13 mouse cellular contexts compared by ENCODE assay signal in the genomic region with DNA sequence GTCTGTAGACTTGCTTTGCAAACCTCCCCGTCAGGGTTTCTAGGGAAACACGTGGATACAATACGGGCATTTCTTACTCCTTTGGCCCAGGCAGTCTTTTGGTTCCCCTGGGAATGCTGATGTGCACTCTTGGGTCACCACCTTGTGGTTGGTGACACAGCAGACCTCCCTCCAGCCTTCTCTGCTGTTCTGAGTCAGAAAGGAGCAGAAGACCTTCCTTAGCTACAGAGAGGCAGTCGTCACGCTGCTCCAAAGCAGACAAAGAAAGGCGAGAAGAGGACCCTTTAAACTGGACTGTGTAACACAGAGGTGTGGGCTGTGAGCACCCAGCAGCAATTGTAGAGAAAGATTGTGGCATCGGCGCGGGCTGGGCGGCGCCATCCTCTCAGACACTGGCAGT. TPM values are rescaled to one million over a fixed set of nuclear protein-coding genes. Genes with fewer than 3 reads are reported as not detected.
A peak's percentile ranks its signal among the peaks of the same experiment; 100 is the strongest.
DNase-seq lines count a peak whose midpoint lies in the region; ATAC-seq and TF ChIP-seq lines count a peak whose summit lies in the region.
"Had no signal": no experiment of that assay in that cellular context is flagged by ENCODE, and none has a peak within 500 bp of the region (broad histone marks: within the 10 kb centered on the region; RNA-seq: fewer than 3 reads in every experiment).

No protein-coding gene starts in this region.

- WGBS in lung, embryonic 14.5 days, result 49% methylated on average over 11 of the region's 11 CpGs
- 15% methylated on average over 11 of the region's 11 CpGs for WGBS in hindbrain, embryonic 13.5 days
- 9% methylated on average over 11 of the region's 11 CpGs for WGBS in neural tube, embryonic 14.5 days

- H3K4me3 ChIP-seq in lung, embryonic 14.5 days (ENCODE audit: low read depth, low read length), result no peak overlapping the region
- H3K4me3 ChIP-seq in hindbrain, embryonic 13.5 days, result no peak overlapping the region
- no peak overlapping the region for H3K4me3 ChIP-seq in neural tube, embryonic 14.5 days (ENCODE audit: low read depth, low read length)
- H3K4me3 ChIP-seq: liver, embryonic 15.5 days had no signal

- peak overlapping the region; percentile 1; the same call in 1 of the 2 replicates for H3K9ac ChIP-seq in lung, embryonic 14.5 days
- H3K9ac ChIP-seq in hindbrain, embryonic 13.5 days, result peak overlapping the region; percentile 68
- peak overlapping the region; percentile 33 for H3K9ac ChIP-seq in neural tube, embryonic 14.5 days (replicated peaks; ENCODE audit: low read depth, low read length)
- H3K9ac ChIP-seq: liver, embryonic 15.5 days had no signal

- peak; percentile 11 for DNase-seq in lung, embryonic 14.5 days
- no peak for DNase-seq in lung, postnatal 25 days (ENCODE audit: low spot score)
- peak; percentile 46 for DNase-seq in embryo, embryonic 10.5 days (ENCODE audit: low spot score)
- DNase-seq in layer of hippocampus, adult 9-10 months (ENCODE audit: low spot score), result no peak
- DNase-seq in kidney, postnatal 10 days, result no peak
- no peak for DNase-seq in frontal cortex, postnatal 14 days (ENCODE audit: low spot score in 2 of 2)
- DNase-seq: cerebellum, adult 8-10 months; gastrocnemius, postnatal 10 days; kidney, postnatal 36 days; thymus, adult 2 months had no signal

- H3K27me3 ChIP-seq in lung, embryonic 14.5 days (ENCODE audit: insufficient read depth, low read length), result no peaks in the 10 kb centered on the region
- no peaks in the 10 kb centered on the region for H3K27me3 ChIP-seq in hindbrain, embryonic 13.5 days
- H3K27me3 ChIP-seq in neural tube, embryonic 14.5 days (ENCODE audit: control insufficient read depth, insufficient read depth, low read length), result no peaks in the 10 kb centered on the region

- TF ChIP-seq CTCF in lung, embryonic 14.5 days (IDR thresholded peaks at IDR 0.05; ENCODE audit: low read depth), result 0 out of 2 replicates have a peak, but pooled peaks have one; percentile 8

- peak overlapping the region; percentile 76 for H3K27ac ChIP-seq in lung, embryonic 14.5 days (ENCODE audit: low read depth)
- peak overlapping the region; percentile 97 for H3K27ac ChIP-seq in hindbrain, embryonic 13.5 days
- H3K27ac ChIP-seq in neural tube, embryonic 14.5 days (ENCODE audit: low read depth, low read length), result peak overlapping the region; percentile 93
- H3K27ac ChIP-seq: liver, embryonic 15.5 days had no signal

- H3K36me3 ChIP-seq in lung, embryonic 14.5 days (ENCODE audit: insufficient read depth), result no peaks in the 10 kb centered on the region
- H3K36me3 ChIP-seq in hindbrain, embryonic 13.5 days, result no peaks in the 10 kb centered on the region
- H3K36me3 ChIP-seq in neural tube, embryonic 14.5 days (ENCODE audit: control insufficient read depth, insufficient read depth, low read length), result no peaks in the 10 kb centered on the region
- H3K36me3 ChIP-seq: liver, embryonic 15.5 days had no signal

- H3K9me3 ChIP-seq in lung, embryonic 14.5 days (ENCODE audit: low read depth, low read length), result no peaks in the 10 kb centered on the region
- H3K9me3 ChIP-seq in hindbrain, embryonic 13.5 days, result no peaks in the 10 kb centered on the region
- no peaks in the 10 kb centered on the region for H3K9me3 ChIP-seq in neural tube, embryonic 14.5 days (ENCODE audit: control insufficient read depth, low read length)
- H3K9me3 ChIP-seq: liver, embryonic 15.5 days had no signal

- H3K4me2 ChIP-seq in lung, embryonic 14.5 days, result no peak overlapping the region
- H3K4me2 ChIP-seq in hindbrain, embryonic 13.5 days, result peak overlapping the region; percentile 25; the same call in 1 of the 2 replicates
- no peak overlapping the region for H3K4me2 ChIP-seq in neural tube, embryonic 14.5 days (ENCODE audit: low read depth, low read length)
- H3K4me2 ChIP-seq: liver, embryonic 15.5 days had no signal

- ATAC-seq in lung, embryonic 14.5 days (ENCODE audit: insufficient read depth), result no peak
- ATAC-seq in hindbrain, embryonic 13.5 days (ENCODE audit: low FRiP score), result 0 out of 2 replicates have a peak, but pooled peaks have one; percentile 36
- ATAC-seq in neural tube, embryonic 14.5 days (ENCODE audit: low read depth), result peak; percentile 32

- H3K4me1 ChIP-seq in lung, embryonic 14.5 days (ENCODE audit: insufficient read depth), result peaks cover 6% of the 10 kb centered on the region; the same call in 1 of the 2 replicates
- peaks cover 40% of the 10 kb centered on the region for H3K4me1 ChIP-seq in hindbrain, embryonic 13.5 days (replicated peaks)
- H3K4me1 ChIP-seq in neural tube, embryonic 14.5 days (ENCODE audit: control insufficient read depth, insufficient read depth, low read length), result peaks cover 28% of the 10 kb centered on the region

RNA-seq across cellular contexts. Expression of a gene that starts 5.7 kb away (rescaled TPM):
- 22.4 and 24.3 TPM in 2 replicates for polyA plus RNA-seq in lung, embryonic 14.5 days (2014; fragmentation: Nextera tagmentation; extraction: Ambion mirVana)
- polyA plus RNA-seq in hindbrain, embryonic 13.5 days (2015; fragmentation: Nextera tagmentation; extraction: Ambion mirVana), result 44.1 and 45.4 TPM in 2 replicates
- polyA plus RNA-seq in neural tube, embryonic 14.5 days (2014; fragmentation: Nextera tagmentation; extraction: Ambion mirVana), result 51.7 and 54.2 TPM in 2 replicates

RNA-seq across cellular contexts. Expression of a gene that starts 49.1 kb away (rescaled TPM):
- 0.05 TPM in 1 of 2 replicates, not detected in the other for polyA plus RNA-seq in lung, embryonic 14.5 days (2014; fragmentation: Nextera tagmentation; extraction: Ambion mirVana)
- 12.1 and 13.4 TPM in 2 replicates for polyA plus RNA-seq in hindbrain, embryonic 13.5 days (2015; fragmentation: Nextera tagmentation; extraction: Ambion mirVana)
- polyA plus RNA-seq in neural tube, embryonic 14.5 days (2014; fragmentation: Nextera tagmentation; extraction: Ambion mirVana), result 10.3 and 20.5 TPM in 2 replicates

RNA-seq across cellular contexts. Expression of a gene that starts 56.6 kb away (rescaled TPM):
- polyA plus RNA-seq in lung, embryonic 14.5 days (2014; fragmentation: Nextera tagmentation; extraction: Ambion mirVana), result 44.6 and 44.8 TPM in 2 replicates
- polyA plus RNA-seq in hindbrain, embryonic 13.5 days (2015; fragmentation: Nextera tagmentation; extraction: Ambion mirVana), result 66.4 and 70.0 TPM in 2 replicates
- 47.6 and 58.3 TPM in 2 replicates for polyA plus RNA-seq in neural tube, embryonic 14.5 days (2014; fragmentation: Nextera tagmentation; extraction: Ambion mirVana)

Comparison
In these comparisons a context has a peak if more than half of its experiments do, and no peak if none do; other contexts are left out.
1. DNase-seq: peak in lung, embryonic 14.5 days (single experiment) and embryo, embryonic 10.5 days (single experiment); none in lung, postnatal 25 days (single experiment), layer of hippocampus, adult 9-10 months (single experiment), kidney, postnatal 10 days (single experiment) and frontal cortex, postnatal 14 days (0 of 2).
2. H3K9ac ChIP-seq: peak in every context shown above with its lines; median percentile 68 in hindbrain, embryonic 13.5 days; 33 in neural tube, embryonic 14.5 days; 1 in lung, embryonic 14.5 days.
3. RNA of a gene that starts 49.1 kb away (polyA plus RNA-seq): 12.1 to 13.4 TPM in hindbrain, embryonic 13.5 days and 10.3 to 20.5 TPM in neural tube, embryonic 14.5 days; 0.05 TPM in lung, embryonic 14.5 days; every median in the first group is over 10 times any median in the second.
4. Peak in every context shown above with its lines, with median percentiles within 50 percentile points of each other: H3K27ac ChIP-seq.